Mouse (Mus musculus): ENCODE measurements around the gene Cd59b.

Cd59b gene

GRCm38 (mm10) chr2:104069704-104070185, at the start of gene Cd59b:
Gene Cd59b (plus strand): TSS chr2:104069849.
- peak; percentile 53 for DNase-seq (ENCODE audit: low read depth)

- DNase-seq (ENCODE audit: low read depth): no peak
Measured at GRCm38 (mm10) chr2:104023096-104023495, 46.6 kb upstream of the Cd59b start.

GRCm38 (mm10) chr2:104024656-104025055, 45.0 kb upstream of the Cd59b start:
- no peak for DNase-seq (ENCODE audit: low read depth)

GRCm38 (mm10) chr2:104027458-104028138, 42.1 kb upstream of the Cd59b start, which contains the start of gene Fbxo3:
Gene Fbxo3 (plus strand): TSS chr2:104027721.
- DNase-seq (ENCODE audit: low read depth): peak; percentile 82

- DNase-seq (ENCODE audit: low read depth): no peak
Measured at GRCm38 (mm10) chr2:104028139-104028723, 41.4 kb upstream of the Cd59b start, which contains the start of gene 4931422A03Rik. Gene 4931422A03Rik (minus strand): TSS chr2:104028361.

GRCm38 (mm10) chr2:104029074-104029473, 40.6 kb upstream of the Cd59b start:
- no peak for DNase-seq (ENCODE audit: low read depth)

- no peak for DNase-seq (ENCODE audit: low read depth)
Measured at GRCm38 (mm10) chr2:104030381-104030780, 39.3 kb upstream of the Cd59b start.

GRCm38 (mm10) chr2:104032056-104032455, 37.6 kb upstream of the Cd59b start:
- DNase-seq (ENCODE audit: low read depth): no peak

GRCm38 (mm10) chr2:104034832-104035472, 34.7 kb upstream of the Cd59b start:
- peak; percentile 84 for DNase-seq (ENCODE audit: low read depth)

- DNase-seq (ENCODE audit: low read depth): no peak
Measured at GRCm38 (mm10) chr2:104035595-104035994, 34.1 kb upstream of the Cd59b start.

- DNase-seq (ENCODE audit: low read depth): no peak
Measured at GRCm38 (mm10) chr2:104036316-104036715, 33.3 kb upstream of the Cd59b start.

- no peak for DNase-seq (ENCODE audit: low read depth)
Measured at GRCm38 (mm10) chr2:104038236-104038635, 31.4 kb upstream of the Cd59b start.

GRCm38 (mm10) chr2:104041632-104042031, 28.0 kb upstream of the Cd59b start:
- DNase-seq (ENCODE audit: low read depth): peak; percentile 80

GRCm38 (mm10) chr2:104042766-104043165, 26.9 kb upstream of the Cd59b start:
- no peak for DNase-seq (ENCODE audit: low read depth)

- no peak for DNase-seq (ENCODE audit: low read depth)
Measured at GRCm38 (mm10) chr2:104043624-104044478, 25.8 kb upstream of the Cd59b start.

- DNase-seq (ENCODE audit: low read depth): no peak
Measured at GRCm38 (mm10) chr2:104044479-104045080, 25.1 kb upstream of the Cd59b start.

- DNase-seq (ENCODE audit: low read depth): no peak
Measured at GRCm38 (mm10) chr2:104058381-104058780, 11.3 kb upstream of the Cd59b start.

GRCm38 (mm10) chr2:104058954-104059353, 10.7 kb upstream of the Cd59b start:
- no peak for DNase-seq (ENCODE audit: low read depth)

GRCm38 (mm10) chr2:104059786-104060185, 9.9 kb upstream of the Cd59b start:
- DNase-seq (ENCODE audit: low read depth): no peak

GRCm38 (mm10) chr2:104060996-104061395, 8.7 kb upstream of the Cd59b start:
- no peak for DNase-seq (ENCODE audit: low read depth)

- DNase-seq (ENCODE audit: low read depth): no peak
Measured at GRCm38 (mm10) chr2:104062665-104063064, 7.0 kb upstream of the Cd59b start.

- DNase-seq (ENCODE audit: low read depth): no peak
Measured at GRCm38 (mm10) chr2:104064152-104064551, 5.5 kb upstream of the Cd59b start.
